Mouse (Mus musculus) liver, embryonic 14.5 days (tissue): ENCODE measurements around the gene Ppp6r3. TPM values are rescaled to one million over a fixed set of nuclear protein-coding genes. Genes with fewer than 3 reads are reported as not detected.

Experiments
- ATAC-seq: fragments of 200-750 bp; cut with Nextera tagmentation; 2 replicates; pipeline ENCODE4 v1.8.0; 2017; ENCODE audit warnings: moderate number of reproducible peaks, mild to moderate bottlenecking, moderate library complexity; ENCODE audit not compliant: insufficient read depth
- DNase-seq, 3 experiments: peaks; one replicate each; pipeline ENCODE4 v3.0.0-alpha.2; 2012 to 2013; ENCODE audit warnings: low read depth in 3 of 3, low spot score in 3 of 3
- H3K27ac ChIP-seq: fragments of 300-500 bp; sonication (generic); 2 replicates; pipeline ENCODE4 v1.5.1; 2014; ENCODE audit warnings: moderate library complexity, mild to moderate bottlenecking, control low read depth, inconsistent platforms
- H3K27me3 ChIP-seq: fragments of 300-500 bp; sonication (generic); 2 replicates; pipeline ENCODE4 v1.6.1; 2014; ENCODE audit warnings: mild to moderate bottlenecking, low read length, moderate library complexity; ENCODE audit not compliant: control insufficient read depth, insufficient read depth
- H3K36me3 ChIP-seq: fragments of 300-500 bp; sonication (generic); replicated peaks from 2 replicates; pipeline ENCODE4 v1.6.1; 2014; ENCODE audit warnings: low read depth; ENCODE audit not compliant: control insufficient read depth, insufficient read depth
- H3K4me1 ChIP-seq, 2 experiments: fragments of 200-500 bp in 1 of 2; fragments of 300-500 bp in 1 of 2; sonication (generic) in 1 of 2; replicated peaks; 2 replicates each; pipeline ENCODE4 v1.6.1; 2012 to 2014; ENCODE audit warnings: antibody characterized with exemption in 1 of 2, inconsistent platforms in 1 of 2, low read length in 1 of 2; ENCODE audit not compliant: control insufficient read depth in 2 of 2, insufficient read depth in 2 of 2
- H3K4me2 ChIP-seq: fragments of 300-500 bp; sonication (generic); 2 replicates; pipeline ENCODE4 v1.6.1; 2014; ENCODE audit warnings: low read depth, mild to moderate bottlenecking, control low read depth, moderate library complexity
- H3K4me3 ChIP-seq, 2 experiments: fragments of 200-500 bp in 1 of 2; fragments of 300-500 bp in 1 of 2; sonication (generic) in 1 of 2; 2 replicates each; pipeline ENCODE4 v1.5.1; 2012 to 2014; ENCODE audit warnings: low read depth in 2 of 2, low read length in 2 of 2, mild to moderate bottlenecking in 2 of 2, control low read depth in 1 of 2, inconsistent platforms in 1 of 2, moderate library complexity in 1 of 2; ENCODE audit not compliant: insufficient read depth in 1 of 2
- H3K9ac ChIP-seq: fragments of 300-500 bp; sonication (generic); replicated peaks from 2 replicates; pipeline ENCODE4 v1.6.1; 2014; ENCODE audit warnings: mild to moderate bottlenecking, control low read depth, moderate library complexity
- H3K9me3 ChIP-seq: fragments of 300-500 bp; sonication (generic); 2 replicates; pipeline ENCODE4 v1.6.1; 2016; ENCODE audit warnings: low read length, mixed read lengths; ENCODE audit not compliant: control insufficient read depth
- CTCF ChIP-seq: IDR thresholded peaks from 2 replicates; pipeline ENCODE4 v1.5.1; 2016; ENCODE audit warnings: antibody characterized with exemption, low read depth, control low read depth
- EP300 ChIP-seq: IDR thresholded peaks from 2 replicates; pipeline ENCODE4 v1.6.1; 2016; ENCODE audit warnings: antibody characterized with exemption, low read depth
- WGBS: fragments of 180-500 bp; shearing (Covaris S2); extraction: QIAGEN DNeasy Blood & Tissue Kit; methylation state at CpG from one replicate; pipeline ENCODE4 v1.1.7; 2014; ENCODE audit not compliant: insufficient replicate concordance; 5-methylcytosine and 5-hydroxymethylcytosine counted together
- polyA plus RNA-seq, 2 experiments: library from polyadenylated mRNA; depleted of rRNA in 1 of 2; stranded (reverse) in 1 of 2; unstranded in 1 of 2; fragments of >200 nt; fragmentation: Nextera tagmentation in 1 of 2; extraction: Ambion mirVana in 1 of 2; gene quantifications; 2 replicates each; pipeline versions ENCODE4 v1.2.1 to v1.2.3; 2012 to 2014

Gene Ppp6r3
- polyA plus RNA-seq, 2 experiments, result 22.6 TPM

GRCm38 (mm10) chr19:3550101-3550500, 25.4 kb downstream of the Ppp6r3 start:
- H3K27me3 ChIP-seq, result no peaks in the 10 kb centered on the region
- no peaks in the 10 kb centered on the region for H3K9me3 ChIP-seq
- TF ChIP-seq CTCF (no peak), EP300 (no peak)
- ATAC-seq (no peak), DNase-seq (no peak)
- no peaks in the 10 kb centered on the region for H3K36me3 ChIP-seq
- 84% methylated on average over 1 of the region's 1 CpGs for WGBS
- H3K27ac ChIP-seq, result no peak overlapping the region
- no peak overlapping the region for H3K4me3 ChIP-seq
- no peak overlapping the region for H3K4me2 ChIP-seq
- H3K4me1 ChIP-seq, result peaks cover 2 to 6% of the 10 kb centered on the region in 2 experiments; a peak in 3 of 4 replicates
- H3K9ac ChIP-seq, result no peak overlapping the region

GRCm38 (mm10) chr19:3549263-3549662, 26.3 kb downstream of the Ppp6r3 start:
- peaks cover 0 to 6% of the 10 kb centered on the region in 2 experiments; a peak in 3 of 4 replicates for H3K4me1 ChIP-seq
- H3K27me3 ChIP-seq, result no peaks in the 10 kb centered on the region
- H3K4me2 ChIP-seq, result no peak overlapping the region
- no peaks in the 10 kb centered on the region for H3K9me3 ChIP-seq
- no peaks in the 10 kb centered on the region for H3K36me3 ChIP-seq
- WGBS, result 71% methylated on average over 1 of the region's 1 CpGs
- no peak for TF ChIP-seq CTCF
- ATAC-seq (no peak), DNase-seq (no peak)
- H3K27ac ChIP-seq, result no peak overlapping the region
- no peak overlapping the region for H3K4me3 ChIP-seq
- no peak overlapping the region for H3K9ac ChIP-seq

- peaks cover 2% of the 10 kb centered on the region for H3K36me3 ChIP-seq
- no peak overlapping the region for H3K4me2 ChIP-seq
- H3K9me3 ChIP-seq, result no peaks in the 10 kb centered on the region
- peak; percentile 9; the same call in 1 of the 2 replicates for TF ChIP-seq CTCF
- TF ChIP-seq EP300, result no peak
- ATAC-seq, result no peak
- no peak overlapping the region for H3K9ac ChIP-seq
- DNase-seq, result no peak
- H3K4me1 ChIP-seq, result peaks cover 0 to 6% of the 10 kb centered on the region in 2 experiments; a peak in 3 of 4 replicates
- H3K4me3 ChIP-seq, result no peak overlapping the region
- no peaks in the 10 kb centered on the region for H3K27me3 ChIP-seq
- no peak overlapping the region for H3K27ac ChIP-seq
- WGBS, result 83% methylated on average over 1 of the region's 1 CpGs
Measured at GRCm38 (mm10) chr19:3548311-3548710, 27.2 kb downstream of the Ppp6r3 start.

- Histone ChIP-seq H3K27ac (no peak overlapping the region), H3K4me1 (no peaks in the 10 kb centered on the region; a peak in 3 of 4 replicates), H3K9me3 (no peaks in the 10 kb centered on the region), H3K36me3 (peaks cover 10% of the 10 kb centered on the region), H3K4me2 (no peak overlapping the region), H3K4me3 (no peak overlapping the region), H3K27me3 (no peaks in the 10 kb centered on the region), H3K9ac (no peak overlapping the region)
- ATAC-seq (no peak), DNase-seq (no peak)
- WGBS, result 78% methylated on average over 2 of the region's 2 CpGs
- TF ChIP-seq CTCF (no peak), EP300 (no peak)
Measured at GRCm38 (mm10) chr19:3544995-3545394, 30.6 kb downstream of the Ppp6r3 start.

- Histone ChIP-seq H3K9ac (no peak overlapping the region), H3K4me2 (no peak overlapping the region), H3K36me3 (peaks cover 10% of the 10 kb centered on the region), H3K27me3 (no peaks in the 10 kb centered on the region), H3K27ac (no peak overlapping the region), H3K4me1 (peaks cover 0 to 2% of the 10 kb centered on the region in 2 experiments; a peak in 3 of 4 replicates), H3K9me3 (no peaks in the 10 kb centered on the region), H3K4me3 (no peak overlapping the region)
- DNase-seq, result no peak
- WGBS, result 91% methylated on average over 4 of the region's 4 CpGs
- TF ChIP-seq CTCF (no peak), EP300 (no peak)
- ATAC-seq, result no peak
Measured at GRCm38 (mm10) chr19:3542591-3542990, 33.0 kb downstream of the Ppp6r3 start.
